Mouse (Mus musculus) limb, embryonic 13.5 days (tissue): ENCODE data around the gene Vhl. TPM values are rescaled to one million over a fixed set of nuclear protein-coding genes. Genes with fewer than 3 reads are reported as not detected.
A peak's percentile ranks its signal among the peaks of the same experiment; 100 is the strongest.

ENCODE experiments used
- ATAC-seq: fragments of 200-750 bp; cut with Nextera tagmentation; 2 replicates; pipeline ENCODE4 v1.8.0; 2017; ENCODE audit warnings: low read depth, moderate number of reproducible peaks, moderate TSS enrichment; ENCODE audit not compliant: low FRiP score
- H3K27ac ChIP-seq: fragments of 300-500 bp; sonication (generic); 2 replicates; pipeline ENCODE4 v1.5.1; 2015; ENCODE audit warnings: inconsistent platforms, mild to moderate bottlenecking, moderate library complexity
- H3K27me3 ChIP-seq: fragments of 300-500 bp; sonication (generic); 2 replicates; pipeline ENCODE4 v1.6.1; 2015; ENCODE audit warnings: mild to moderate bottlenecking, inconsistent platforms
- H3K36me3 ChIP-seq: fragments of 300-500 bp; sonication (generic); 2 replicates; pipeline ENCODE4 v1.6.1; 2015; ENCODE audit warnings: inconsistent platforms, mild to moderate bottlenecking, moderate library complexity
- H3K4me1 ChIP-seq: fragments of 300-500 bp; sonication (generic); 2 replicates; pipeline ENCODE4 v1.6.1; 2015; ENCODE audit warnings: inconsistent platforms
- H3K4me2 ChIP-seq: fragments of 300-500 bp; sonication (generic); replicated peaks from 2 replicates; pipeline ENCODE4 v1.6.1; 2015; ENCODE audit warnings: inconsistent platforms, mild to moderate bottlenecking, moderate library complexity
- H3K4me3 ChIP-seq: fragments of 300-500 bp; sonication (generic); 2 replicates; pipeline ENCODE4 v1.5.1; 2015; ENCODE audit warnings: moderate library complexity, mild to moderate bottlenecking, inconsistent platforms
- H3K9ac ChIP-seq: fragments of 300-500 bp; sonication (generic); 2 replicates; pipeline ENCODE4 v1.6.1; 2015; ENCODE audit warnings: mild to moderate bottlenecking, inconsistent platforms
- H3K9me3 ChIP-seq: fragments of 300-500 bp; sonication (generic); 2 replicates; pipeline ENCODE4 v1.6.1; 2016; ENCODE audit warnings: inconsistent platforms
- WGBS: fragments of 180-500 bp; shearing (Covaris S2); methylation state at CpG from one replicate; pipeline ENCODE4 v1.1.7; 2015; 5-methylcytosine and 5-hydroxymethylcytosine counted together
- polyA plus RNA-seq: library from polyadenylated mRNA; unstranded; fragments of >200 nt; fragmentation: Nextera tagmentation; extraction: Ambion mirVana; gene quantifications from 2 replicates; pipeline ENCODE4 v1.2.1, GENCODE M21; 2015

The Vhl gene
- polyA plus RNA-seq, 1 experiment from 2014 or later: 56.6 TPM

DNA sequence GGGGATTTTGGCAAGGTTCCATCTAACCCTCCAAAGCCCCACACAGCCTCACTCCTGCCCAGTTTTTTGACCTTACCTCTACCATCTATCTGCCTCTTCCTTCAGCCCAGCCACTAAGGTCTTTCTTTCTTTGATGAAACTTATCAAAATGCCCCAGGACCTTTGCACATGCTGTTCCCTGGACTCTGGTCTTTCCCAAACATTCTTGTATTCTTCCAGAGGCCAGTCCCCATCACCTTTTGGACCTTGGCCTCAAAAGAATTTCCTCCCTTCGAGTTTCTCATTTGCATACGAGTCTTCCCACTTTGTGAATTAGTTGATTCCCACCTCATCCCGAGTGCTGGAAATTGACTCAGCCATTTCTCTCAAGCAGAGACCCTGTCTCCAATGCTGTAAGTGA lies 31.7 kb downstream of the Vhl start:
- H3K4me1 ChIP-seq: no peaks in the 10 kb centered on the region
- H3K27me3 ChIP-seq: no peaks in the 10 kb centered on the region
- H3K27ac ChIP-seq: no peak overlapping the region
- H3K9ac ChIP-seq: no peak overlapping the region
- ATAC-seq: no peak
- H3K4me2 ChIP-seq: no peak overlapping the region
- H3K9me3 ChIP-seq: no peaks in the 10 kb centered on the region; the same call in 1 of the 2 replicates
- H3K4me3 ChIP-seq: no peak overlapping the region
- WGBS: 88% methylated on average over 3 of the region's 3 CpGs
- no peaks in the 10 kb centered on the region for H3K36me3 ChIP-seq

DNA sequence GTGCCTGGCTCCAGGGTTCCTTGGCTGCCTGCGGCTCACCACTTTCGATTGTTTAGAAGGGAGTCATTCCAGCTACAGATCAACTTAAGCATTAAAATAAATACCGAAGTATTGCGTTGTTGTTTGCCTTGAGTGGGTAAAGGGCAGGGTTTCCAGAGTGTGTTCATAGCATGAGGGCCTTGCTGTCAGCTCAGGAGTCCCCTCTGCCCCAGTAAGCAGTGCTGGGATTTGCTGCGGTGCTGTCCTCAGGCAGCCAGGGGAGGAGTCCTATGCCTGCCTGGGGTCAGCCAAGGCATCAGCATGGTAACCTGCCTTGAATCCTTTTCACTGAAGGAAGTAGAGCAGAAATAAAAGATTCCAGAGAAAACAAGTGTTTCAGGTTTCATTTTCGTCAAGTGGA lies 33.1 kb downstream of the Vhl start:
- peaks cover 5% of the 10 kb centered on the region; the same call in 1 of the 2 replicates for H3K4me1 ChIP-seq
- H3K4me3 ChIP-seq: no peak overlapping the region
- no peak overlapping the region for H3K4me2 ChIP-seq
- no peaks in the 10 kb centered on the region; the same call in 1 of the 2 replicates for H3K9me3 ChIP-seq
- no peak overlapping the region for H3K27ac ChIP-seq
- no peak overlapping the region for H3K9ac ChIP-seq
- H3K27me3 ChIP-seq: no peaks in the 10 kb centered on the region
- WGBS: 84% methylated on average over 6 of the region's 6 CpGs
- ATAC-seq: no peak
- no peaks in the 10 kb centered on the region for H3K36me3 ChIP-seq

DNA sequence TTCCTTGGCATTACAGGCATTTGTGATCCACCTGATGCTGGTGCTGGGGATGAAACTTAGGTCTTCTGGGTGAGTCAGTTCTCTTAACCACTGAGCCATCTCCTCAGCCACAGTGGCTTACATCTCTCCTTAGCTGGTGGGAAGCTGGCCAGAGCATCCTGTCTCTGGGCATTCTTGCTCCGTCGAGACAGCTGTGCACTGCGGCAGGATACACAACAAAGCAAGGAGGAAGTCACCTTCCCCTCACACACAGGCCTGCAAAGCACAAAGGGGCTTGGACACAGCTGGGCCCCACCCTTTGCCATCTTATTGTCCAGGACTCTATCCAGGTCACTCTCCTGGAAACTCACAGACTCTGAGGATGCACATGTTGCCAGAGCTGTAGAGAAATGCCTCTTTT lies 34.5 kb downstream of the Vhl start:
- H3K4me3 ChIP-seq: no peak overlapping the region
- no peaks in the 10 kb centered on the region for H3K36me3 ChIP-seq
- H3K27me3 ChIP-seq: no peaks in the 10 kb centered on the region
- H3K27ac ChIP-seq: no peak overlapping the region; the same call in 1 of the 2 replicates
- H3K4me2 ChIP-seq: no peak overlapping the region
- no peak overlapping the region for H3K9ac ChIP-seq
- peaks cover 5% of the 10 kb centered on the region; the same call in 1 of the 2 replicates for H3K4me1 ChIP-seq
- no peak for ATAC-seq
- 67% methylated on average over 3 of the region's 3 CpGs for WGBS
- no peaks in the 10 kb centered on the region; the same call in 1 of the 2 replicates for H3K9me3 ChIP-seq

DNA sequence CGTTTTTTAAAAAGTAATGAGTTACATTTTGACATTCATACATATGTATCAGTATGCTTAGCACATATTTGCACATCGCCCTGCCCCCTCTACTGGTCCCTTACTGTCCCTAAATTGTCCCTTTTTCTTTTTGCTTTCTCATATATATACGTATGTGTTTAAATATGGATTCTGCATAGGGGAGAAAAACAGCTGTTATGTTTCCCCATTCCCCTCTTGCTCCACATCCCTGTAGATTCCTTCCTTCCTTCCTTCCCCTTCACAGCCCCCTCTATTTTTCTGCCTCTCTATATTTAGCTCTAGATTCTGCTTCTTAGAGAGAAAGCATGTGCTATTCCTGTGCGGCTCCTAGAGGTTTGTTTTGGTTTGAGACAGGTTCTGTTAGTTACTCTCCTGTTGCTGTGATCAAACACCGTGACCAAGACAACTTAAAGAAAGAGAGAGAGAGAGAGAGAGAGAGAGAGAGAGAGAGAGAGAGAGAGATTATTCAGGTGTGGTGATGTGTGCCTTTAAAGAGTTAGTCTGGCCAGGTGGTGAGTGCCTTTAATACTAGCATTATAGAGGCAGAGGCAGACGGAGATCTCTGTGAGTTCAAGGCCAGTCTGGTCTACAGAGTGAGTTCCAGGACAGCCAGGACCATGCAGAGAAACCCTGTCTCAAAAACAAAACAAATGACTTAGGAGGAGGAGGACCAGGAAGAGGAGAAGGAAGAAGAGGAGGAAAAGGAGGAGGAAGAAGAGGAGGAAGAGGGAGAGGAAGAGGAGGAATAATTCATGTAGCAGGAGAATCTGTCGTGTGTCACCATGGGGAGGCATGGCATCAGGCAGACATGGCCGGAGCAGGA lies 36.1 kb downstream of the Vhl start:
- ATAC-seq: no peak
- H3K4me1 ChIP-seq: peaks cover 5% of the 10 kb centered on the region; the same call in 1 of the 2 replicates
- WGBS: 69% methylated on average over 8 of the region's 8 CpGs
- H3K4me2 ChIP-seq: no peak overlapping the region
- no peaks in the 10 kb centered on the region for H3K27me3 ChIP-seq
- no peaks in the 10 kb centered on the region; the same call in 1 of the 2 replicates for H3K9me3 ChIP-seq
- no peak overlapping the region for H3K4me3 ChIP-seq
- H3K36me3 ChIP-seq: no peaks in the 10 kb centered on the region
- no peak overlapping the region for H3K9ac ChIP-seq
- H3K27ac ChIP-seq: no peak overlapping the region

DNA sequence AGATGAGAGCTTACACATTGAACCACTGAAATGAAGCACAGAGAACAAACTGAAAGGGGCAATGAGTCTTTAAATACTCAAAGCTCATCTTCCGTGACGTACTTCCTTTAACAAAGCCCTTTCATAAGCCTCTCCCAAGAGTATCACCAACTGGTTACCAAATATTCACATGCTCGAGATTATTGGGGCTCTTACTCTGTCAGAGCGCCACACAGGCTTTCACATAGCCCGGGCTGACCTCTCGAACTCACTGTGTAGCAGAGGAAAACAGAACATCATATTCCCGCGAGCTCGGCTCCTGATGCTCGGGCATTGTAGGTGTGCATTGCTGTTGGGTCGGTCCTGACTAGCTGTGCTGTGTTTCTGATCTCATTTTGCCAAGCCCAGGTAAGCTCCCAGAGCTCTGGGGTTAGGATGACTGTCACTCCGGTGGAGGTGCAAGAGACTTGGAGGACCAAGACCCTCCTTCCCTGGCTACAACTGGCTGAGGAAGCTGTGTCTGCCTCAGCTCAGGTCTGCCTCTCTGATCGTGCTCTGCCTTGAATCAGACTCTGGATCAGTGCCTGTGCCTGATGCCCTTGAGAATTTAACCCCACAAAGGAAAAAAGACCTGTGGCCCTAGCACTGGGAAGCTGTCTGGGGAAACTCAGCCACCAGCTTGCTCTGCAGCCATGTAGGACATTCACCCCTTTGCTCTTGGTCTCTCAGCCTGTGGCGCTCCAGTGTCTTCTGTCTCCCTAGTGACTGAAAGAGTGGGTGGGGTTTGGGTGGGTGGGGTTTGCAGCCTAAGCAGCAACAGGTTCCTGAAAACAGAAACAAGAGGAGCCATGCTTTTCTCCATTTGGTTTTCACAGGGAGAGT lies 37.0 kb downstream of the Vhl start:
- H3K36me3 ChIP-seq: no peaks in the 10 kb centered on the region
- WGBS: 68% methylated on average over 14 of the region's 14 CpGs
- no peak for ATAC-seq
- no peak overlapping the region for H3K27ac ChIP-seq
- no peak overlapping the region for H3K9ac ChIP-seq
- H3K9me3 ChIP-seq: no peaks in the 10 kb centered on the region; the same call in 1 of the 2 replicates
- H3K4me2 ChIP-seq: no peak overlapping the region
- no peaks in the 10 kb centered on the region for H3K27me3 ChIP-seq
- H3K4me1 ChIP-seq: peaks cover 5% of the 10 kb centered on the region; the same call in 1 of the 2 replicates
- no peak overlapping the region for H3K4me3 ChIP-seq

DNA sequence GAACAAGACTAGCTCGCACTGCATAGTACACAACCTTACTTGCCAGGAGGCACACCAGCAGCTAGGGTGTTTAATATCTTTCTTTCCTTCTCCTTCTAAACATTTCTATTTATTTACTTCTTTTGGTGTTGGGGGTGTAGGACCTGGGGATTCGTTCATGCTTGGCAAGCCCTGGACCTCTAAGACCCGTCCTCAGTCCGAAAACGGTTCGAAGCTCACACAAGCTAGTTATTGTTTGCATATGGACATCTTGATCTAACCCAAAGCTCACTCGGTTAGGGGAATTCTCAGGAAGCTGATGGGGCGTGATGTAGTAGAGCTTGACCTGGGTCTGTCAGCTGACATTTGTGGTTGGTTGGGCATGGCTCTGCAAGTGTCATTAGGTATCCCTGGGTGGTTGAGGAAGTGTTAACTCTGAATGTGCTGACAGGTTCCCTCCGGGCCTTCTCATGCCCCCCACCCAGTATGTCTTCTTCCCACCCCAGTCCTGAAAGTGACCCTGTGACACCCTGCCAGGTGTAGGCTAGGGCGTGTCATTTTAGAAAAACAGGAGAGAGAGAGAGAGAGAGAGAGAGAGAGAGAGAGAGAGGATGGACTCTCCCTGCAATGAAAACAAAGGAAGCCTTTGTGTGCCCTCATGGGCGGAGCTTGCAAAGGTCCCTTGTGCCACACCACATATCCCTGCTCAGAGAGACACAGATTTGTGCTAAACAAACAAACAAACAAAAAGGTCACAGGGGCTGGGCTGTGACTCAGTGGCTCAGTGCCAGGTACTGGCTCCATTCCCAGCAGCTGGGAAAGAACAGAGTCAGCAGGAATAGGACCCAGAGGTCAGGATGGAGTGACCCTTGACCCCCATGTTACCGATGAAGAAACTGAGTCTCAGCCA lies 37.8 kb downstream of the Vhl start:
- Histone ChIP-seq H3K9ac (no peak overlapping the region), H3K4me2 (no peak overlapping the region), H3K27ac (no peak overlapping the region), H3K36me3 (no peaks in the 10 kb centered on the region), H3K27me3 (no peaks in the 10 kb centered on the region), H3K4me3 (no peak overlapping the region), H3K9me3 (0 out of 2 replicates have a peak, but pooled peaks cover 5% of the 10 kb centered on the region), H3K4me1 (peaks cover 5% of the 10 kb centered on the region; the same call in 1 of the 2 replicates)
- 70% methylated on average over 12 of the region's 12 CpGs for WGBS
- no peak for ATAC-seq

DNA sequence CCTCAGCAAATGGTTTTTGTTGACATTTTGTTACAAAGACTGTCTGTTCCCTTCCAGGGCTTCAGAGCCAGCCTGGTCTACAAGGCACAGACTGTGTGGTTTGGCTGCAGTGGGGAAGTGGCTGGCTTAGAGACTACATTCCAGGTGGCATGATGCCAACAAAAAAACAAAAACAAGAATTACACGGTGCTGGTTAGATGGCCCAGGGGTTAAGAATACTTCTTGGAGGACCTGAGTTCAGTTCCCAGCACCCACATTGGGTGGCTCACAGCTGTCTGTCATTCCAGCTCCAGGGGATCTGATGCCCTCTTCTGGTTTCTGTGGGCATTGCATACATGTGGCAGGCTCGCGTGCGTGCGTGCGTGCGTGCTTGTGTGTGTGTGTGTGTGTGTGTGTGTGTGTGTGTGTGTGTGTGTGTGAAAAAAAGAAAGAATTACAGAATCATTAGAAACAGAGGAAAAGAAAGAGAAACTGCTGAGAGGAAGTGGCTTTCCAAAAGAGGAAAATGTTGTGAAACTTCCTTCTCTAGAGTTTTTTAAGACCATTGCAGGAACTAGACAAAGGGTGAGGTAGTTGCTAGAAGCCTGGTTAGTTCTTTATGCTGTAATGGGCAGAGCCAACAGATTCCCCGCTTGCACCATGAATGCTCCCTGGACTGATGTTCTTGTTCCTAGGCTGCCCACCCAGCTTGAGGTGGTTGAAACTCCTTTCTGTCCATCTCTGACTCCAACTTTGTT lies 39.4 kb downstream of the Vhl start:
- WGBS: 95% methylated on average over 8 of the region's 8 CpGs
- no peak overlapping the region for H3K9ac ChIP-seq

DNA sequence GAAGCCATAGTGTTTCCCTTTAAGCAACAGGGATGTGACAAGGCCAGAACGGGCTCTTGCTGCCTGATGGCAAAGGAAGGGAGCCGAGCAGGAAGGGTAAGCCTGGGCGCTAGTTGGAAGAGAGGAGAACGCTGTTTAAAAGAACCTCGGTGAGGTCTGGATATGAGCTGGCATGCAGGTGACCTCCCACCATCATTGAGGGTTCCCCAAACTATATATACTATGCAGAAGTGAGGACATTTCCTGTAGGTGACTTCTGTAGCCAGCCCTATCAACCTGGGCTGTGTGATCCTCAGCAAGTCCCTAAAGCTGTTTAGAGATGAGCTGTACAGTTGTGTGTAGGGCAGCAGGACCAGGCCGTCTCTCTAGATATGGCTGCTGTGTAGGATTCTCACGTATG lies 40.5 kb downstream of the Vhl start:
- no peak for ATAC-seq
- H3K36me3 ChIP-seq: no peaks in the 10 kb centered on the region
- H3K9ac ChIP-seq: no peak overlapping the region
- no peak overlapping the region for H3K4me2 ChIP-seq
- WGBS: 82% methylated on average over 7 of the region's 7 CpGs
- 0 out of 2 replicates have a peak, but pooled peaks cover 5% of the 10 kb centered on the region for H3K9me3 ChIP-seq
- peaks cover 24% of the 10 kb centered on the region for H3K4me1 ChIP-seq
- no peak overlapping the region for H3K27ac ChIP-seq
- H3K4me3 ChIP-seq: no peak overlapping the region
- H3K27me3 ChIP-seq: no peaks in the 10 kb centered on the region

More for the DNA sequence above, 39.4 kb downstream of the Vhl start:
- H3K36me3 ChIP-seq: no peaks in the 10 kb centered on the region
- peaks cover 14% of the 10 kb centered on the region for H3K4me1 ChIP-seq
- no peak for ATAC-seq
- H3K4me3 ChIP-seq: no peak overlapping the region
- H3K4me2 ChIP-seq: no peak overlapping the region
- H3K27me3 ChIP-seq: no peaks in the 10 kb centered on the region
- 0 out of 2 replicates have a peak, but pooled peaks cover 5% of the 10 kb centered on the region for H3K9me3 ChIP-seq
- no peak overlapping the region for H3K27ac ChIP-seq

DNA sequence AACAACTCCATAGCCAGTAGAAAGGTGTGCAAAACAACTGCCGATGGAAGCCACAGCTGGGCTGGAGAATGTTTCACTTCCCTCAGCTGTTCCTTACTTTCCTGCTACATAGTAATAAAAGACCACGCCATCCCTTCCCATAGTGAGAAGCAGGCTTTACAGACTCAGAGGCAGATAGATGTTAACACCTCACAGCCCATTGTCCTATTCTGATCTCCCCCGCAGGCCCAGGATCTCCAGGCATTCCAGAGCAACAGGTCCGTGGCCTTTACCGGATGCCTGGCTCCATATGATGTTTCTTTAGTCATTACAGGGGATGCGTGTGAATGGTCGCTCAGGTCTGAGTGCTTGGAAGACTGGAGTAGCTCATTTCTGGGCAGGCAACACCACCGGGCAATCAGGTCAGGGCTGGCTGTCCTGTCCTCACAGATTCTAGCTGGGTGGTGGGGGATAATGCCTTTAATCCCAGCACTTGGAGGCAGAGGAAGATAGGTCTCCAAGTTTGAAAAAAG lies 43.9 kb downstream of the Vhl start:
- 0 out of 2 replicates have a peak, but pooled peaks cover 5% of the 10 kb centered on the region for H3K9me3 ChIP-seq
- 44% methylated on average over 8 of the region's 8 CpGs for WGBS
- H3K4me1 ChIP-seq: peaks cover 25% of the 10 kb centered on the region
- no peaks in the 10 kb centered on the region for H3K27me3 ChIP-seq
- H3K4me2 ChIP-seq: no peak overlapping the region
- no peak overlapping the region for H3K4me3 ChIP-seq
- no peak for ATAC-seq
- H3K27ac ChIP-seq: peak overlapping the region; percentile 11; the same call in 1 of the 2 replicates
- H3K36me3 ChIP-seq: no peaks in the 10 kb centered on the region
- H3K9ac ChIP-seq: no peak overlapping the region

DNA sequence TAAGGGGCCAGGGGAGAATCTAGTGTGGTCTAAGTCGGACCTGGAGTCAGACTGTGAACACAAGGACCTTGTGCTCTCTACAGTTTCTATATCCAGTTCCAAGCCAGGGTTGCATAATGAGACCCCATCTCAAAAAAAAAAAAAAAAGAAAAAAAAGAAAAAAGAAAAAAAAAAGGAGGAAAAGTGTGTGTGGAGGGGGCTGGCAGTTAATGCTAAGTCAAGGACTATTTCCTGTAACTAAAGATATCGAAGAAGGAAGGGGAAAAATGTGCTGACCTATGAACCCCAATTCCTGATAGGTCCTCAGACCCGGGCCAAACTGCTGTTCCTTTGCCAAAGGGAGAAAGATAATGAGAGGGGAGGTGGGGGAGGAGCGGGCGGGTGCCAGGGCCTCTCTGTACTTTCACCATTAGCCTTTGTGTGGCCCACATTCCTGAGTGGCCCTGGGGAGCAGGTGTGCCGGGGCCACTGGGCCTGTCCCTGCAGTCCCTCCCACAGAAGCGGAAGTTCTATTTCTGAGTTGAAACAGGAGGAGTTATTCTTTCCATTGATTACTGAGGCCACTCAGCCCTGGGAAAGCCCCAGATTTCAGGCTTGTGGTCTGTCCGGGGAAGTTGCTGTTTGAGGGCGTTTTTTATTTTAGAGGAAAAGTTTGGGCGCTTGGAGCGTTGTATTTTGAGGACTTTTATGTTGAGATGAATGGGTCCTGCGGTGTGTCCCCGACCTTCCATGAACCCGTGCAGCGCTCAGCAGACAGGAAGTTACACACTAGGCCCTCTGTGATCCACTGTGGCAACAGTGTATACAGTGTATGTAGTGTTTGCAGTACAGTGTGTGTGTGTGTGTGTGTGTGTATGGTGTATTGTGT lies 44.8 kb downstream of the Vhl start:
- H3K9me3 ChIP-seq: 0 out of 2 replicates have a peak, but pooled peaks cover 5% of the 10 kb centered on the region
- 0 out of 2 replicates have a peak overlapping the region, but pooled peaks have one; percentile 9 for H3K4me2 ChIP-seq
- peak overlapping the region; percentile 79 for H3K27ac ChIP-seq
- peaks cover 25% of the 10 kb centered on the region for H3K4me1 ChIP-seq
- no peak overlapping the region for H3K9ac ChIP-seq
- peak; percentile 86 for ATAC-seq
- no peak overlapping the region for H3K4me3 ChIP-seq
- H3K36me3 ChIP-seq: no peaks in the 10 kb centered on the region
- H3K27me3 ChIP-seq: no peaks in the 10 kb centered on the region
- WGBS: 48% methylated on average over 15 of the region's 15 CpGs
